Mouse (Mus musculus): Measurements from ENCODE around the gene 5031439G07Rik. TPM values are rescaled to one million over a fixed set of nuclear protein-coding genes. Genes with fewer than 3 reads are reported as not detected.

5031439G07Rik gene
- polyA plus RNA-seq, 1 experiment: 59.7 TPM

- peak in 1 of 2 experiments; percentile 78 for DNase-seq (ENCODE audit: extremely low spot score in 1 of 2, low spot score in 1 of 2)
Observed at GRCm38 (mm10) chr15:84995967-84996366, 7.6 kb upstream of the 5031439G07Rik start.

GRCm38 (mm10) chr15:84995041-84995440, 6.7 kb upstream of the 5031439G07Rik start:
- no peak for DNase-seq (ENCODE audit: extremely low spot score in 1 of 2, low spot score in 1 of 2)

- no peak for DNase-seq (ENCODE audit: extremely low spot score in 1 of 2, low spot score in 1 of 2)
Observed at GRCm38 (mm10) chr15:84994498-84994897, 6.1 kb upstream of the 5031439G07Rik start.

- DNase-seq (ENCODE audit: extremely low spot score in 1 of 2, low spot score in 1 of 2): no peak
Observed at GRCm38 (mm10) chr15:84989771-84990170, 1.4 kb upstream of the 5031439G07Rik start.

GRCm38 (mm10) chr15:84989098-84989497, 747 bp upstream of the 5031439G07Rik start:
- no peak for DNase-seq (ENCODE audit: extremely low spot score in 1 of 2, low spot score in 1 of 2)

- no peak for DNase-seq (ENCODE audit: extremely low spot score in 1 of 2, low spot score in 1 of 2)
Observed at GRCm38 (mm10) chr15:84987020-84987815, 1.1 kb downstream of the 5031439G07Rik start.

- DNase-seq (ENCODE audit: extremely low spot score in 1 of 2, low spot score in 1 of 2): no peak
Observed at GRCm38 (mm10) chr15:84986171-84987019, 2.0 kb downstream of the 5031439G07Rik start.

GRCm38 (mm10) chr15:84985516-84986160, 2.7 kb downstream of the 5031439G07Rik start:
- no peak for DNase-seq (ENCODE audit: extremely low spot score in 1 of 2, low spot score in 1 of 2)

GRCm38 (mm10) chr15:84983721-84984120, 4.6 kb downstream of the 5031439G07Rik start:
- no peak for DNase-seq (ENCODE audit: extremely low spot score in 1 of 2, low spot score in 1 of 2)

- DNase-seq (ENCODE audit: extremely low spot score in 1 of 2, low spot score in 1 of 2): no peak
Observed at GRCm38 (mm10) chr15:84982888-84983287, 5.5 kb downstream of the 5031439G07Rik start.

GRCm38 (mm10) chr15:84981609-84982313, 6.6 kb downstream of the 5031439G07Rik start:
- peak in 1 of 2 experiments; percentile 53 for DNase-seq (ENCODE audit: extremely low spot score in 1 of 2, low spot score in 1 of 2)

GRCm38 (mm10) chr15:84975729-84976128, 12.6 kb downstream of the 5031439G07Rik start:
- DNase-seq (ENCODE audit: extremely low spot score in 1 of 2, low spot score in 1 of 2): peak; percentile 83 to 87

- DNase-seq (ENCODE audit: extremely low spot score in 1 of 2, low spot score in 1 of 2): no peak
Observed at GRCm38 (mm10) chr15:84973544-84973871, 14.8 kb downstream of the 5031439G07Rik start.

- DNase-seq (ENCODE audit: extremely low spot score in 1 of 2, low spot score in 1 of 2): peak in 1 of 2 experiments; percentile 53
Observed at GRCm38 (mm10) chr15:84972860-84973543, 15.3 kb downstream of the 5031439G07Rik start.

GRCm38 (mm10) chr15:84968534-84968933, 19.8 kb downstream of the 5031439G07Rik start:
- no peak for DNase-seq (ENCODE audit: extremely low spot score in 1 of 2, low spot score in 1 of 2)

- no peak for DNase-seq (ENCODE audit: extremely low spot score in 1 of 2, low spot score in 1 of 2)
Observed at GRCm38 (mm10) chr15:84965575-84966360, 22.6 kb downstream of the 5031439G07Rik start.

GRCm38 (mm10) chr15:84964771-84965170, 23.6 kb downstream of the 5031439G07Rik start:
- DNase-seq (ENCODE audit: extremely low spot score in 1 of 2, low spot score in 1 of 2): no peak

GRCm38 (mm10) chr15:84962518-84962917, 25.8 kb downstream of the 5031439G07Rik start:
- DNase-seq (ENCODE audit: extremely low spot score in 1 of 2, low spot score in 1 of 2): no peak

GRCm38 (mm10) chr15:84960692-84961091, 27.7 kb downstream of the 5031439G07Rik start:
- peak; percentile 68 to 85 for DNase-seq (ENCODE audit: extremely low spot score in 1 of 2, low spot score in 1 of 2)

Measured in frontal cortex, adult 2 months (tissue).